Mouse (Mus musculus): ENCODE data around the gene Zfp146.
"Not testable (repeated sequence)": the region's sequence is repeated elsewhere in the genome, so short reads cannot be mapped to it uniquely, and the experiment has no call there.

Gene Zfp146

GRCm38 (mm10) chr7:30121308-30122187, 48.0 kb downstream of the Zfp146 start, which contains the start of gene Zfp382:
Gene Zfp382 (plus strand): TSS chr7:30121942.
- peak; percentile 83 for DNase-seq (ENCODE audit: low spot score)

GRCm38 (mm10) chr7:30117935-30118334, 51.6 kb downstream of the Zfp146 start:
- not testable (repeated sequence) for DNase-seq (ENCODE audit: low spot score)

- no peak for DNase-seq (ENCODE audit: low spot score)
Observed at GRCm38 (mm10) chr7:30116076-30116475, 53.5 kb downstream of the Zfp146 start.
